Mouse (Mus musculus): ENCODE results near the gene Mindy4.

DNA sequence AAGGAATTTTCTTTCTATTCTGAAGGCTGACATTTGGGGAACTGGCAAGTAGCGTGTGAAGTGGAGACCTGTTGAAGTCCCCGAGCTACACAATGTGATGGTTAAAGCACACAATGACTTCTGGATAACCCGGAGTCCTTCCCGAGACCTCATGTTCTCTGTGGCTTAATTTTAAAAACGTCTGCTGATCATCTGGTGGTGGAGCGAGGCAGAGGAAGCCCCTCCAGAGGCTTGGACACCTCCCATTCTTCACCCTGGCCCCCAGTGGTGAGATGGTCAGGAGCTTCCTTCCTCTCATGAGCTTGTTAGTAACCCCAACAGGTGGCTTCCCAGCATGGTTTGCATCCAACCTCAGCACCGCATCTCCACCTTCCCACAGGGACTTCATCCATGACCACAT lies 43.3 kb downstream of the Mindy4 start:
- TF ChIP-seq POLR2A (IDR thresholded peaks at IDR 0.05; ENCODE audit: low read depth, low read length) (no peak), CTCF (IDR thresholded peaks at IDR 0.05; ENCODE audit: extremely low read depth, insufficient read depth, insufficient read length, insufficient replicate concordance) (no peak)
